Mouse (Mus musculus): ENCODE results near the gene Metrn.

Gene Metrn

DNA sequence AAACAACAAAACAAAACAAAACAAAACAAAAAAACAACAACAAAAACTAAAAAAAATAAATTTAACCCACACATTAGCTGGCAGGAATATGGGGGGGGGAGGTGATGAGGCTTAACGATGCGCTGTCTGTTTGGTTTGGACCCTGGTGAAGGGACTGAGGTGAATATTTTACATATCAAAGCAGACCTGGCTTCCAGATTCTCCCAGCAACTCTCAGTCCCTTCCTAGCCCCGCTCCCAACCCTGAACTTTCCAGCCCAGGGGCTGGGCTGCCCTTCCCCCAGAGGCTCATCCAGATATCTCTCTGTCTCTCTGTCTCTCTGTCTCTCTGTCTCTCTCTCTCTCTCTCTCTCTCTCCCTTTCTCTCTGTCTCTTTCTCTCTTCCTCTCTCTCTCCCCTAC lies 34.3 kb downstream of the Metrn start:
- DNase-seq = no peak

GRCm38 (mm10) chr17:25761561-25761970 lies 35.4 kb downstream of the Metrn start:
- no peak for DNase-seq

DNA sequence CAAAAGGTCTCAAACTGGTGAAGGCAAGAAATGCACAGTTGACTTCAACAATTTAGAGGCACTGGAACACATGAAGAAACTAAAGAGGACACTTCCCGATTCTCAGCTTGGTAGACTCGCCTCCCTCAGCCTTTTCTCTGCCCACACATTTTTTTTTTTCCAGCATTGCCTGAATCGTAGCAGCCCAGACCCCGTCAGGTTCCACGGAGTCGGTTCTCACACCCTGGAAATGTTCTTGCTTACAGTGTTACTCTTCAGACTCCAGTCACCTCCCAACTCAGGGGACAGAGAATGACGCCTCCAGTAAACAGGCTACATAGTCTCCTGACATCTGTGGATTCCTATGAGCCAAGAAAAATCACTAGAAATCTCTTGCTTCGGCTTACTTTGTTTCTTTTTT lies 36.8 kb downstream of the Metrn start:
- DNase-seq = no peak

- no peak for DNase-seq
These were observed 39.2 kb downstream of the Metrn start for GRCm38 (mm10) chr17:25757691-25758090.

GRCm38 (mm10) chr17:25756378-25757242 lies 40.3 kb downstream of the Metrn start:
- no peak for DNase-seq

DNA sequence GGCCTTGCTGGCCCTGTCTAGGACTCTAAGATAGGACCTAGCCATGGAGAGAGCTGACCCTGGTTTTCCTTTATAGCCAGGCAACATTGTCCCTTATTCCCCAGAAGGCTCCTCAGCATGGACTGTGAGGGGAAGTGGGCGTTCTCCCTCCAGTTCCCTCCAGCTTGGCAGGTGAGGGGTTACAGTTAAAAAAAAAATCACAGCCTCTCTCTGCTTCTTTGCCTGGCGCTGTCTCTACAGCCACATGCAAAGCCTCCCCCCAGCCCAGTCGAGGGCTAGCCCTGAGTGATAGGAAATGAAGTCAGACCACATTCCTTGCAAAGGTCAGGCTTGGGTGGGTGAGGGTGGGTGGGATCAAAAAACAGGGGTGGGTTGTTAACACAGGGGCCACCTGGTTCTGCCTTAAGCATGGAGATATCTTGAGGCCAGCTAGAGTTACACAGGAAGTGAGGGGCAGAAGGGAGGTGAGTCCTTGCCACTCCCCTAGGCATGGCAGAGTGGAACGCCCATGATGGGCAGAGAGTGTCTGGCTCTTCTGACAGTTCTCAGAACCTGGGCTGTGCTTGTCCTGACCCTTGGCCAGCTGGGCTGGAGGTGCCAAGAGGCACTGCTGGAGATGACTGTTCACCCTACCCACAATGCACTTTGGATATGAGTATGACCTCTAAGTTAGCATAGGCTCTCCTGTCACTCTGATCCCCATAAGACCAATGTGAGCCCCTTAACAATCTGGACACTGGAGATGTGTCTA lies 41.1 kb downstream of the Metrn start:
- DNase-seq = no peak

DNA sequence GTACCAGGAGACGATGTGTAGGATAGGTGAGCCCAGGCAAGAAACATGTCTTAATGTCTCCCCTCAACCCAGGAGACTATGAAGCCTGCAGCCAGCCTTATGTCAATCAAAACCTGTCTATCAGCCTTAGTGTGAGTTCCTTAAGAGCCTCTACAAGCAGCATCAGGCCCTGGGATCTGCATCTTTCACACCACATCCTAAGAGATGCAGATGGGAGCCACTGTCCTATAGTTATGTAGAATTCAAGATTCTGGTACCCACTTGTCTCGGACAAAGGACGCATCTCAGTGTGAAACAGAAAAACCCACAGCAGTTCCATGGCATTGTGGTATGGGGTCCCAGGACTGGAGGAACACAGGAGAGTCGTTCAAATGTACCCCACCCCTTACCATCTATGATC lies 41.9 kb downstream of the Metrn start:
- DNase-seq = no peak

DNA sequence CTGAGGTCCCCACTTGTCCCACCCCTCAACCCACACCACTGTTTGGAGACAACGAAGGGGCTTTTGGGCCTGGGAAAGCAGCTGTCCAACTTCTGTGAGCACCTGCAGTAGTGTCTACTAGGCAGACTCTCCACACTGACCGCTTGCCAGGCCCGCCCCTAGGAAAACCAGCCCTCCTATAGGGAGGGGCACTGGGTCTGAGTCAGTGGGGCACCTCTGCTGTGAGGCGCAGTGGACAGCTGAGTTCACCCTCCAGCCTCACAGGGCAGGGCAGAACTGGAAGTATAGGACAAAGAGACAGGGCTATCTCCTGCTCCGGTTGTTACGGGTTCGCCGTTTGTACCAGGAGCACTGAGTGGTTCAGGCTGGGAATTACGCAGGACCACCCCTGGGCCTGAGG lies 42.7 kb downstream of the Metrn start, which contains the start of gene Msln:
Msln (minus strand) TSS at position 138 of the 400 bp plus-strand sequence.
- DNase-seq = no peak

DNA sequence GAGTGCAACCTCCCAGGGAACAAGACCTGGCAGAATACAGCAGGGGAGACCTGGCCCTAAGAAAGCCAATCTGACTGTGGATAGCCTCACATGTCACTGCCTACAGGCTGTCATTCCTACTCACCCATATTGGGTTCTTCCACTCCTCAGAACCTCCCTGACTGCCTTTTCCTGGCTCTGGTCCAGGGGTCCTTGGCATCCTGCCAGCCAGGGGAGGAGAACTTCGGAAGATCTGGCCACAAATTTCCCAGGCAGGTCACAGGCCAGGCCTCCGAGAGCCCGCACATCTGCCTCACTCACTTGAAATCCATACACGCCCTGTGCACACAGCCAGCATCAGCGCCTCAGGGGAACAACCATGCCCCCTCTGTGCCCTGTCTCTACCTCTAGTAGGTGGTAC lies 45.5 kb downstream of the Metrn start:
- DNase-seq = no peak

- DNase-seq = no peak
These were observed 47.6 kb downstream of the Metrn start for GRCm38 (mm10) chr17:25749314-25749713.

GRCm38 (mm10) chr17:25748238-25748637 lies 48.7 kb downstream of the Metrn start:
- DNase-seq = no peak

- no peak for DNase-seq
These were observed 52.6 kb downstream of the Metrn start for GRCm38 (mm10) chr17:25744311-25744710.

DNA sequence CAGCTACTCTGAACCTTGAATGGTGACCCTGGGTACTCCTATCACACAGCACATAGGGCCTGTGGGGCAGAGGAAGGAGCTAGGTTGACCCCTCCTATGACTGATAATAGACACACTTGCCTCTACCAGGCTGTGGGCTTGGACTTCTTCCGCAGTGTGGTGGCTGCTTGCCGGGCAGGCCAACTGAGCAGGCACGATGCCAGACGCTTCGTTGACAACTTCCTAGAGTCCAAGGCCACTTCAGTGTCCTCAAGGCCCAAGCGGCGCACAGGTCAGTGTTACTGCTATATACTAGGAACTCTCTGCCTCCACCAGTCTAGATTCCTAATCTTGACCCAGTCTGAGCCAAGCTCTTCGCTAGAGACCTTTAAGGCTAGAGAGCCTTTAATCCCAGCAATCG lies 53.1 kb downstream of the Metrn start:
- DNase-seq = no peak

Measured in right cerebral cortex, postnatal 25 days (tissue).